Mouse (Mus musculus): ENCODE measurements at regions not wholly inside any gene's neighbourhood (a gene's known extent, or its start where the extent isn't known, plus 50 kb on each side); places are given as distances from the start of the nearest gene placed in this dataset.
"Not testable (repeated sequence)": the region's sequence is repeated elsewhere in the genome, so short reads cannot be mapped to it uniquely, and the experiment has no call there.

DNA sequence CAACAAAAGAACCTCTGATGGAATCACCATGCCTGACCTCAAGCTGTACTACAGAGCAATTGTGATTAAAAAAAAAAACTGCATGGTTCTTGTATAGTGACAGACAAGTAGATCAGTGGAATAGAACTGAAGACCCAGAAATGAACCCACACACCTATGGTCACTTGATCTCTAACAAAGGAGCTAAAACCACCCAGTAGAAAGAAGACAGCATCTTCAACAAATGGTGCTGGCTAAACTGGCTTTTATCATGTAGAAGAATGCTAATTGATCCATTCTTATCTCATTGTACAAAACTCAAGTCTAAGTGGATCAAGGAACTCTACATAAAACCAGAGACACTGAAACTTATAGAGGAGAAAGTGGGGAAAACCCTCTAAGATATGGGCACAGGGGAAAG is 284.8 kb upstream of the Shh start:
- not testable (repeated sequence) for H3K27ac ChIP-seq (ENCODE audit: low read depth, low read length); H3K27me3 ChIP-seq (ENCODE audit: control insufficient read depth, insufficient read depth, low read length); H3K9me3 ChIP-seq (ENCODE audit: control insufficient read depth, low read length); ATAC-seq (ENCODE audit: low FRiP score, low TSS enrichment); H3K9ac ChIP-seq (ENCODE audit: low read depth, low read length); H3K4me2 ChIP-seq (replicated peaks; ENCODE audit: low read depth, low read length); H3K4me1 ChIP-seq (ENCODE audit: control insufficient read depth, insufficient read depth, low read length); H3K4me3 ChIP-seq (ENCODE audit: low read length); H3K36me3 ChIP-seq (ENCODE audit: control insufficient read depth, insufficient read depth, low read length)

DNA sequence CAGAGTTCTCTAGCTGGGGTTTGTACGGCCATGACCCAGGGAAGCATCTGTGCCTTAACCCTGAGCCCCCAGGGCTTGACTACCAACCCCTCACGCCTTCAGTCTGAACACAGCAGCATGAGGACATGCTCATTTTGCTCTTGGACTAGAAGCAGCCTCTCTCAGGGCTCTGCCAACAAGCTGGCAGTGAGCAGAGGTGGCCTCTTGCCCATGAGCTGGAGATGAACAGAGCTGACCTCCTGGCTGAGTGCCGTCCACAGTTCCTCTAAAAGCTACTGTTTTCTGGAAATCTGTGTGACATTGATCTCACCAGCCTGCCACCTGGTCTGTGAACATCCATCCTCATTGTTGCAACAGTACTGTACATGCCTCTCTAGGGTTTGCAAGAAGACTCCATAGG is 267.7 kb upstream of the Shh start:
- Histone ChIP-seq H3K4me3 (ENCODE audit: low read length) (no peak overlapping the region), H3K27ac (ENCODE audit: low read depth, low read length) (no peak overlapping the region), H3K36me3 (ENCODE audit: control insufficient read depth, insufficient read depth, low read length) (no peaks in the 10 kb centered on the region), H3K9ac (ENCODE audit: low read depth, low read length) (no peak overlapping the region), H3K4me2 (replicated peaks; ENCODE audit: low read depth, low read length) (no peak overlapping the region), H3K4me1 (ENCODE audit: control insufficient read depth, insufficient read depth, low read length) (no peaks in the 10 kb centered on the region), H3K9me3 (ENCODE audit: control insufficient read depth, low read length) (no peaks in the 10 kb centered on the region), H3K27me3 (ENCODE audit: control insufficient read depth, insufficient read depth, low read length) (no peaks in the 10 kb centered on the region)
- 87% methylated on average over 3 of the region's 3 CpGs for WGBS
- ATAC-seq (ENCODE audit: low FRiP score, low TSS enrichment): no peak

DNA sequence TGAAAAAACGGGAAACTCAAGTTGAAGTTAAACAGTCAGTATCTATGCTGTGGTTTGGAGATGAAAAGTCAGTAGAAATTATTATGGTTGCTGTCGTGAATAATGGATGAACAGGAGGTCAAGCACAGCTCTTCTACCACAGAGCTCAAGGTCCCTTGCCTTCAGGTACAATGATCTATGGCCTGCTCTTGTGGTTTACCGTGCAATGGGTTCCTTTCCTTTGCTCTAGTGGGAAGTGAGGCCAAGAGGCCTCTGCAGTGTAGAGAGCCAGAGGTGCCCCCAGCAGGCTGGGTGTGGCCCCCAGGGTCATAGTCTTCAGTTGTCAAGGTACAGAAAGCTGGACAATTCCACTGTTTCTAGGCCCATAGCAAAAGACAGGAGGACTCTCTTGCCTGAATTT is 255.0 kb upstream of the Shh start:
- Histone ChIP-seq H3K9me3 (ENCODE audit: control insufficient read depth, low read length) (no peaks in the 10 kb centered on the region), H3K4me3 (ENCODE audit: low read length) (no peak overlapping the region), H3K36me3 (ENCODE audit: control insufficient read depth, insufficient read depth, low read length) (no peaks in the 10 kb centered on the region), H3K27me3 (ENCODE audit: control insufficient read depth, insufficient read depth, low read length) (no peaks in the 10 kb centered on the region), H3K9ac (ENCODE audit: low read depth, low read length) (no peak overlapping the region), H3K27ac (ENCODE audit: low read depth, low read length) (no peak overlapping the region), H3K4me2 (replicated peaks; ENCODE audit: low read depth, low read length) (no peak overlapping the region), H3K4me1 (ENCODE audit: control insufficient read depth, insufficient read depth, low read length) (no peaks in the 10 kb centered on the region)
- WGBS: 73% methylated on average over 3 of the region's 3 CpGs
- no peak for ATAC-seq (ENCODE audit: low FRiP score, low TSS enrichment)

DNA sequence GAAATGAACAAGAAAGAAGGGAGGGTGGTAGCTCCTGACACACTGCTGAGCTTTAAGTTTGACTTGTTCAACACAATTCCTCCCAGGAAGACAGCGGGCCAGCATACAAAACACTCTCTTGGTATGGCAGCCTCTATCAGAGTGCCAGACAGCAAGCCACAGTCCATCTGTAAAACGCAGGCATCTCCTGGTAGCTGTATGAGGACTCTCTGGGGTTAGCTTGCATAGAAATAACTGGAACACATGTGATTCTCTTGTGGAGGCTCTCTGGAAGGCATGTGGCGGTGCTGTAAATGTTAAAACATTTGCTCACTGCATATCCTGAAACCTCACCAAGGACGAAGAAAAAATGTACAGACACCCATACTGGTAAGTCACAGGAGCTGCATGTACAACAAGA is 247.9 kb upstream of the Shh start:
- no peak overlapping the region for H3K27ac ChIP-seq (ENCODE audit: low read depth, low read length)
- no peak overlapping the region for H3K4me3 ChIP-seq (ENCODE audit: low read length)
- no peak overlapping the region for H3K9ac ChIP-seq (ENCODE audit: low read depth, low read length)
- H3K27me3 ChIP-seq (ENCODE audit: control insufficient read depth, insufficient read depth, low read length): no peaks in the 10 kb centered on the region
- WGBS: 92% methylated on average over 4 of the region's 4 CpGs
- no peak for ATAC-seq (ENCODE audit: low FRiP score, low TSS enrichment)
- no peaks in the 10 kb centered on the region for H3K36me3 ChIP-seq (ENCODE audit: control insufficient read depth, insufficient read depth, low read length)
- H3K9me3 ChIP-seq (ENCODE audit: control insufficient read depth, low read length): no peaks in the 10 kb centered on the region
- H3K4me1 ChIP-seq (ENCODE audit: control insufficient read depth, insufficient read depth, low read length): no peaks in the 10 kb centered on the region
- H3K4me2 ChIP-seq (replicated peaks; ENCODE audit: low read depth, low read length): no peak overlapping the region

DNA sequence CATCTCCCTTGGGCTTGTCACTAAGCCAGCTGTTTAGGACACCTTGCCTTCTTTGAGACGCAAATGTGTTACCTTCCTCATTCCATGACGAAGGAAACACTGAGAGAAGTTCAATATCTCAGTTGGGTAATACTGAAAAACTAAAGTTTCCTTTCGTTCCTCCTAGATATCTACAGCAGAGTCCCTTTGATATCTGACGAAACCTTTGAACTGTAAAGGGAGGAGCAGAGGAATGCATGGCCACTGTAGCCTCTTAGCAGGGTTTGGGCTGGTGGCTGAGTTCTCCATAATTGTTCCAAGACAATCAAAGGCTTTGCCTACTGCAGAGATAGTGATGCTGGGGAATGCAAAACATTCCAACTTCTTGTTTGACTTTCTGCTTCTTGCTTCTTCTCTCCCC is 243.5 kb upstream of the Shh start:
- H3K4me3 ChIP-seq (ENCODE audit: low read length): no peak overlapping the region
- no peak for ATAC-seq (ENCODE audit: low FRiP score, low TSS enrichment)
- no peaks in the 10 kb centered on the region for H3K27me3 ChIP-seq (ENCODE audit: control insufficient read depth, insufficient read depth, low read length)
- H3K9ac ChIP-seq (ENCODE audit: low read depth, low read length): no peak overlapping the region
- H3K4me1 ChIP-seq (ENCODE audit: control insufficient read depth, insufficient read depth, low read length): no peaks in the 10 kb centered on the region
- no peak overlapping the region for H3K4me2 ChIP-seq (replicated peaks; ENCODE audit: low read depth, low read length)
- no peak overlapping the region for H3K27ac ChIP-seq (ENCODE audit: low read depth, low read length)
- WGBS: 34% methylated on average over 4 of the region's 4 CpGs
- H3K9me3 ChIP-seq (ENCODE audit: control insufficient read depth, low read length): no peaks in the 10 kb centered on the region
- no peaks in the 10 kb centered on the region for H3K36me3 ChIP-seq (ENCODE audit: control insufficient read depth, insufficient read depth, low read length)

DNA sequence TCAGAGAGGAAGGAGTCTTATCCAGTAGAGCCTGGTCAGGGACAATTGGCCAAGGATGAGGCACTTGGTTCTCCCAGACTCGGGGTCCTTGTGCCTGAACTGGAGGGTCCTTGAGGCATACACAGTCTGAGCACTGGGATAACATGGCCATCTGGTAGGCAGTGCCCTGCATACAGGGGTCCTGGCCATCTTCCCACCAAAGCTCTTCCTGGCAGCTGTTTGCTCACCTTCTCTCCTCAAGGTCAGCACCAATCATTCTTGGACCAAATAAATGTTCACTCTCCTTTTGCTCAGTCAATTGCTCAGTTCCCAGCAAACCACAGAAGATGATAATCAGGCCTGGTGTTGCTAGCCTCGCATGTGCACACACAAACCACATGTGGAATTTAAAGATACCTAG is 242.6 kb upstream of the Shh start:
- Histone ChIP-seq H3K4me2 (replicated peaks; ENCODE audit: low read depth, low read length) (no peak overlapping the region), H3K36me3 (ENCODE audit: control insufficient read depth, insufficient read depth, low read length) (no peaks in the 10 kb centered on the region), H3K27me3 (ENCODE audit: control insufficient read depth, insufficient read depth, low read length) (no peaks in the 10 kb centered on the region), H3K9ac (ENCODE audit: low read depth, low read length) (no peak overlapping the region), H3K4me1 (ENCODE audit: control insufficient read depth, insufficient read depth, low read length) (no peaks in the 10 kb centered on the region), H3K4me3 (ENCODE audit: low read length) (no peak overlapping the region), H3K9me3 (ENCODE audit: control insufficient read depth, low read length) (no peaks in the 10 kb centered on the region), H3K27ac (ENCODE audit: low read depth, low read length) (no peak overlapping the region)
- WGBS: 72% methylated on average over 2 of the region's 2 CpGs
- no peak for ATAC-seq (ENCODE audit: low FRiP score, low TSS enrichment)

DNA sequence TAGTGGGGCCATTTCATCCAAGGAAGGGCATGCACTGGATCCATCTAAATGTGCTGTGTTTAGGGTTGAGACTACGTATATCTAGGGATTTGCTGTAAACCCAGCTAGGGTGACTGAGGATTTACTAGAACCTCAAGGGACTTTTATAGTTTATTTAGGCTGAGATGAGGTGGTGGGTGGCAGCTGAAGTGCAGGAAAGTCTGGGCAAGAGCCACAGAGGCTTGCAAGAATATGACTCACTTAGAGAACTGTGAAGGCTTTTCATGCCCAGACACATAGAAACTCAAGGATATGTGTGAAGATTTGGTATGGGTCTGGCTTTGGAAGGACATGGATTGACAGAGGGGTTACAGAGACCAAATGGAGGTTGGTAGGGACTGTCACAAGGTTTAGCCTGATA is 237.3 kb upstream of the Shh start:
- no peaks in the 10 kb centered on the region for H3K36me3 ChIP-seq (ENCODE audit: control insufficient read depth, insufficient read depth, low read length)
- no peak overlapping the region for H3K9ac ChIP-seq (ENCODE audit: low read depth, low read length)
- H3K9me3 ChIP-seq (ENCODE audit: control insufficient read depth, low read length): no peaks in the 10 kb centered on the region
- no peak overlapping the region for H3K4me3 ChIP-seq (ENCODE audit: low read length)
- no peak overlapping the region for H3K4me2 ChIP-seq (replicated peaks; ENCODE audit: low read depth, low read length)
- no peak overlapping the region for H3K27ac ChIP-seq (ENCODE audit: low read depth, low read length)
- H3K27me3 ChIP-seq (ENCODE audit: control insufficient read depth, insufficient read depth, low read length): no peaks in the 10 kb centered on the region
- no peak for ATAC-seq (ENCODE audit: low FRiP score, low TSS enrichment)
- WGBS: 86% methylated on average over 1 of the region's 1 CpGs
- H3K4me1 ChIP-seq (ENCODE audit: control insufficient read depth, insufficient read depth, low read length): no peaks in the 10 kb centered on the region

DNA sequence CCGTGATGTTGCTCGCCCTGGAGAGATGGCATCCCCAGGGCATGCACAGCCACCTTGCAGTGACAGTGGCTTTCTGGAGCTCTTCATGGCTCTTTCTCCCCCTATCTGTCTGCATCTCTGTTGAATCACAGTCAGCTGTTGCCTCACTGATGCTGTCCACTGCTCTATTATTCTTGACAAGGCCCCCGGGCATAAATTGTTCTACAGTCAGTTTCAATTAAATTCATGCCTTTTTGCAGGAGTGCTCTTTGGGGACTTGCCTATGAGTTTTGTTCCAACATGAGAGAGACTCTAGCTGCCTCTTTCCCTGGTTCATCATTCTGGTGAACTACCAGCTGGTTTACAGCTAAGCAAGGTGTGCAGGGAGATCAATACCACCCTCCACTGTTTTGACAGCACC is 229.9 kb upstream of the Shh start:
- H3K9me3 ChIP-seq (ENCODE audit: control insufficient read depth, low read length): no peaks in the 10 kb centered on the region
- no peak overlapping the region for H3K9ac ChIP-seq (ENCODE audit: low read depth, low read length)
- H3K27ac ChIP-seq (ENCODE audit: low read depth, low read length): no peak overlapping the region
- no peaks in the 10 kb centered on the region for H3K36me3 ChIP-seq (ENCODE audit: control insufficient read depth, insufficient read depth, low read length)
- no peak for ATAC-seq (ENCODE audit: low FRiP score, low TSS enrichment)
- H3K4me3 ChIP-seq (ENCODE audit: low read length): no peak overlapping the region
- no peaks in the 10 kb centered on the region for H3K4me1 ChIP-seq (ENCODE audit: control insufficient read depth, insufficient read depth, low read length)
- 67% methylated on average over 3 of the region's 3 CpGs for WGBS
- no peaks in the 10 kb centered on the region for H3K27me3 ChIP-seq (ENCODE audit: control insufficient read depth, insufficient read depth, low read length)
- no peak overlapping the region for H3K4me2 ChIP-seq (replicated peaks; ENCODE audit: low read depth, low read length)

DNA sequence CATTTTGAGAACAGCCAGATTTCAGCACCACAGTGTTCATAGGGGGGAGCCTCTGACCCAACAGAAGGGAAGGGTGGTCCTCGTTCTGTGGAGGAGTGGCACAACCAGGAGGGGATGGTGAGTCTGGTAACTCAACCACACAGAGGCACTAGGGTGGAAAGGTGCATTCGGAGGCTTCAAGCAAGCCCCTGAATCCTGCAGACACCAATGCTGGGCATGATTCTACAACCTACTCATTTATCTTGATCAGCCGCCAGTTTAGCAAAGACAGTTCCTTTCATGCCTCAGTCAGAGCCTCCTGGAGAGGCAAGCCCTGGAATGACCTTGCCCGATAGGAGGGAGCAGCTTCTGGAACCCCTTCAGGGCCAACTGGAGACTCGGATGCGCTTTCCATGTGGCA is 223.1 kb upstream of the Shh start:
- Histone ChIP-seq H3K27ac (ENCODE audit: low read depth, low read length) (no peak overlapping the region), H3K4me2 (replicated peaks; ENCODE audit: low read depth, low read length) (no peak overlapping the region), H3K4me3 (ENCODE audit: low read length) (no peak overlapping the region), H3K4me1 (ENCODE audit: control insufficient read depth, insufficient read depth, low read length) (no peaks in the 10 kb centered on the region), H3K9ac (ENCODE audit: low read depth, low read length) (no peak overlapping the region), H3K27me3 (ENCODE audit: control insufficient read depth, insufficient read depth, low read length) (no peaks in the 10 kb centered on the region), H3K9me3 (ENCODE audit: control insufficient read depth, low read length) (no peaks in the 10 kb centered on the region), H3K36me3 (ENCODE audit: control insufficient read depth, insufficient read depth, low read length) (no peaks in the 10 kb centered on the region)
- ATAC-seq (ENCODE audit: low FRiP score, low TSS enrichment): no peak
- 72% methylated on average over 6 of the region's 6 CpGs for WGBS

DNA sequence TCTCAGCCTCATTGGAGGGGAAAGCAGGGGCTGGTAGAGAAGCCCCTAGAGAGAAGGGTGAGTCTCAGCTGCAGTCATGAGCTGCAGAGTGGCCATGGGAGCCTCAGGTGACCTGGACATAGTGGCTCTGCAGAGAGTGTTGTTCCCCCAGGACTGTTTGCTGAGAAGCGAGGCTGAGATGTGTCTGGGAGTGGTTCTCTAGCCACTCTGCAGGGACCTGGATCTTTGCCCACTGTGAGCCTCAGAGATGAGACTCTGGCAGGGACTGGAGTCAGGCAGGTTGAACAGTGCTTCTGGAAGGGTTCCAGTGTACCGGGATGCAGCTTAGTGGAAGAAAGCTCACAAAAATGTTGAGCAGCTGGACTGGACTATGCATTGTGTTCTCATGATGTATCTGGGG is 222.6 kb upstream of the Shh start:
- Histone ChIP-seq H3K36me3 (ENCODE audit: control insufficient read depth, insufficient read depth, low read length) (no peaks in the 10 kb centered on the region), H3K9me3 (ENCODE audit: control insufficient read depth, low read length) (no peaks in the 10 kb centered on the region), H3K4me3 (ENCODE audit: low read length) (no peak overlapping the region), H3K4me1 (ENCODE audit: control insufficient read depth, insufficient read depth, low read length) (no peaks in the 10 kb centered on the region), H3K27me3 (ENCODE audit: control insufficient read depth, insufficient read depth, low read length) (no peaks in the 10 kb centered on the region), H3K27ac (ENCODE audit: low read depth, low read length) (no peak overlapping the region), H3K9ac (ENCODE audit: low read depth, low read length) (no peak overlapping the region), H3K4me2 (replicated peaks; ENCODE audit: low read depth, low read length) (no peak overlapping the region)
- WGBS: 73% methylated on average over 2 of the region's 2 CpGs
- ATAC-seq (ENCODE audit: low FRiP score, low TSS enrichment): no peak
